In the genomic region with DNA sequence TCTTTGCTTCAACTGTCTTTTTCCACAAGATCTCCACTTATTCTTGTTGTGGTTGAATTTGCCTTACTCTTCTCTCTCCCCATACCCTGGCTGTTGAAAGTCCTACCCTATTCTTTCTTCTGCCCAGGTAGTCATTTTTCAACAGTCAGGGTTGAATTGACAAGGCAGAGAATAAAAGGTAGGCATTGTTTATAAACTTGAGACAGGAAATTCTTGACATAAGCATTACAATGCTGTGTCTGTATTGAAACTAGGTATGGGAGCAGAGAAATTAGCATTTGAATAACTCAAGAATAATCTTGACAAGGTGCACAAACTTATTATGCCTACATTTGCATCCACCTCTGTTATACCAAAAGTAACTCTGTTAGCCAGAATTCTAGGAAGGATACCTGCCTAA, we compare ENCODE assay signal across 28 mouse cellular contexts.
"Had no signal": no experiment of that assay in that cellular context is flagged by ENCODE, and none has a peak within 500 bp of the region (broad histone marks: within the 10 kb centered on the region; RNA-seq: fewer than 3 reads in every experiment).

No protein-coding gene starts in this region.

- H3K4me1 ChIP-seq: limb, embryonic 10.5 days; limb, embryonic 12.5 days; limb, embryonic 13.5 days; limb, embryonic 15.5 days; liver, embryonic 12.5 days; liver, embryonic 13.5 days; liver, embryonic 15.5 days; lung, embryonic 15.5 days; megakaryocyte, embryonic 14.5 days; midbrain, embryonic 10.5 days; midbrain, embryonic 12.5 days; midbrain, embryonic 13.5 days; midbrain, embryonic 15.5 days; neural tube, embryonic 12.5 days had no signal

- H3K9ac ChIP-seq: limb, embryonic 12.5 days; limb, embryonic 13.5 days; limb, embryonic 15.5 days; liver, embryonic 12.5 days; liver, embryonic 13.5 days; liver, embryonic 14.5 days; liver, embryonic 15.5 days; liver, postnatal 0 days; lung, embryonic 14.5 days; lung, embryonic 15.5 days; midbrain, embryonic 12.5 days; midbrain, embryonic 13.5 days; midbrain, embryonic 15.5 days; neural tube, embryonic 12.5 days had no signal

- H3K36me3 ChIP-seq: limb, embryonic 10.5 days; limb, embryonic 12.5 days; limb, embryonic 13.5 days; limb, embryonic 15.5 days; liver, embryonic 12.5 days; liver, embryonic 13.5 days; liver, embryonic 15.5 days; lung, embryonic 15.5 days; midbrain, embryonic 10.5 days; midbrain, embryonic 12.5 days; midbrain, embryonic 13.5 days; midbrain, embryonic 15.5 days; neural tube, embryonic 12.5 days had no signal

- H3K4me3 ChIP-seq: limb, embryonic 10.5 days; limb, embryonic 12.5 days; limb, embryonic 13.5 days; limb, embryonic 15.5 days; liver, embryonic 12.5 days; liver, embryonic 13.5 days; liver, embryonic 15.5 days; lung, embryonic 15.5 days; megakaryocyte, embryonic 14.5 days; midbrain, embryonic 10.5 days; midbrain, embryonic 12.5 days; midbrain, embryonic 13.5 days; midbrain, embryonic 15.5 days; myocyte; neural tube, embryonic 12.5 days had no signal

- H3K27me3 ChIP-seq: limb, embryonic 12.5 days; limb, embryonic 13.5 days; limb, embryonic 15.5 days; liver, embryonic 12.5 days; liver, embryonic 13.5 days; liver, embryonic 15.5 days; lung, embryonic 15.5 days; megakaryocyte, embryonic 14.5 days; midbrain, embryonic 12.5 days; midbrain, embryonic 13.5 days; midbrain, embryonic 15.5 days; neural tube, embryonic 12.5 days had no signal

- DNase-seq: left cerebral cortex, postnatal 4 days; liver; liver, embryonic 13.5 days; liver, postnatal 0 days; lung, adult 18-20 months; lung, adult 2 months; lung, embryonic 14.5 days; lung, postnatal 10 days; lung, postnatal 14 days; lung, postnatal 36 days; lung, postnatal 4 days; midbrain, embryonic 14.5 days had no signal

- H3K27ac ChIP-seq: limb, embryonic 10.5 days; limb, embryonic 12.5 days; limb, embryonic 13.5 days; limb, embryonic 15.5 days; liver, embryonic 12.5 days; liver, embryonic 13.5 days; liver, embryonic 14.5 days; liver, embryonic 15.5 days; lung, embryonic 15.5 days; macrophage; midbrain, embryonic 10.5 days; midbrain, embryonic 12.5 days; midbrain, embryonic 13.5 days; midbrain, embryonic 15.5 days; neural tube, embryonic 12.5 days had no signal

- H3K9me3 ChIP-seq: limb, embryonic 10.5 days; limb, embryonic 12.5 days; limb, embryonic 13.5 days; limb, embryonic 15.5 days; liver, embryonic 12.5 days; liver, embryonic 13.5 days; liver, embryonic 15.5 days; lung, embryonic 15.5 days; megakaryocyte, embryonic 14.5 days; midbrain, embryonic 10.5 days; midbrain, embryonic 12.5 days; midbrain, embryonic 13.5 days; midbrain, embryonic 15.5 days; neural tube, embryonic 12.5 days had no signal
